ENCODE assay signal across 25 mouse cellular contexts in the genomic region with DNA sequence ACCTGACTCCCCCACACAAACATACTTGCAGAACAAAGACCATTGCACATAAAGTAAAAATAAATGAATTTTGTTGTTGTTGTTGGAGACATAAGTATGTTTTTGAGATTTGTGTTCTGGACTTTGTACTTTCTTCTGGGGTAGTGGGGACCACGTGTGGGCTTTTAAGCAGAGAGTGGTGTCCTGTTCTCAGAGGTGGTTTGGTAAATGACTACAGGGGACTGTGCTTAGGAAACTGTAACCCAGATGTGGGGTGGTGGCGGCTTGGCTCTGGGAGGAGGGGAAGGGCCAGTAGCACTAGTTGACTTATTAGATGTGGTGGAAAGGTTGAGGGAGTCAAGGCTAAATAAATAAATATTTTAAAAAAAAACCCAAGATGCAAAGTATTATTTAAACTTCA. TPM values are rescaled to one million over a fixed set of nuclear protein-coding genes. Genes with fewer than 3 reads are reported as not detected.
"Had no signal": no experiment of that assay in that cellular context is flagged by ENCODE, and none has a peak within 500 bp of the region (broad histone marks: within the 10 kb centered on the region; RNA-seq: fewer than 3 reads in every experiment).

No protein-coding gene starts in this region.

- H3K9ac ChIP-seq: limb, embryonic 13.5 days; liver, embryonic 14.5 days; liver, postnatal 0 days; lung, embryonic 14.5 days; midbrain, embryonic 12.5 days; midbrain, embryonic 15.5 days; neural tube, embryonic 12.5 days; neural tube, embryonic 15.5 days had no signal

- H3K27ac ChIP-seq: layer of hippocampus, adult 2 months; limb, embryonic 10.5 days; limb, embryonic 13.5 days; liver, embryonic 14.5 days; macrophage; midbrain, embryonic 12.5 days; midbrain, embryonic 15.5 days; neural tube, embryonic 12.5 days; neural tube, embryonic 15.5 days; stomach, postnatal 0 days had no signal

- H3K4me2 ChIP-seq: limb, embryonic 13.5 days; lung, embryonic 14.5 days; midbrain, embryonic 12.5 days; midbrain, embryonic 15.5 days; neural tube, embryonic 12.5 days; neural tube, embryonic 15.5 days had no signal

- ATAC-seq: inflammation-experienced regulatory T-cells, adult 6 months; intestine, embryonic 16.5 days; liver, postnatal 0 days; lung, postnatal 0 days; midbrain, embryonic 15.5 days had no signal

- H3K9me3 ChIP-seq: limb, embryonic 10.5 days; limb, embryonic 13.5 days; midbrain, embryonic 12.5 days; midbrain, embryonic 15.5 days; neural tube, embryonic 12.5 days; neural tube, embryonic 15.5 days had no signal

- DNase-seq: layer of hippocampus, adult 9-11 months; liver; liver, postnatal 0 days; lung, embryonic 14.5 days; right cerebral cortex, adult 18-20 months; right cerebral cortex, postnatal 14 days; right cerebral cortex, postnatal 4 days; thymus, adult 2 months; thymus, postnatal 14 days; thymus, postnatal 4 days had no signal

- H3K4me3 ChIP-seq: layer of hippocampus, adult 2 months; limb, embryonic 10.5 days; limb, embryonic 13.5 days; midbrain, embryonic 12.5 days; midbrain, embryonic 15.5 days; neural tube, embryonic 12.5 days; neural tube, embryonic 15.5 days had no signal

- H3K4me1 ChIP-seq: limb, embryonic 10.5 days; neural tube, embryonic 12.5 days had no signal

- H3K36me3 ChIP-seq: limb, embryonic 13.5 days; midbrain, embryonic 12.5 days; midbrain, embryonic 15.5 days; neural tube, embryonic 12.5 days; neural tube, embryonic 15.5 days had no signal

- H3K27me3 ChIP-seq: limb, embryonic 13.5 days; midbrain, embryonic 12.5 days; midbrain, embryonic 15.5 days; neural tube, embryonic 12.5 days; neural tube, embryonic 15.5 days had no signal

RNA-seq across cellular contexts. Expression of gene 1700001J03Rik, which starts 55.7 kb away (rescaled TPM):
- total RNA-seq: megakaryocyte, adult 5-6 weeks had no signal
- polyA plus RNA-seq: intestine, embryonic 16.5 days; limb, embryonic 10.5 days; limb, embryonic 13.5 days; liver, postnatal 0 days; lung, embryonic 14.5 days; midbrain, embryonic 12.5 days; neural tube, embryonic 12.5 days; neural tube, embryonic 15.5 days; stomach, embryonic 14.5 days; stomach, postnatal 0 days had no signal
